Mouse (Mus musculus): ENCODE data around the gene Tnfsfm13.
"Not testable (repeated sequence)": the region's sequence is repeated elsewhere in the genome, so short reads cannot be mapped to it uniquely, and the experiment has no call there.

The Tnfsfm13 gene

GRCm38 (mm10) chr11:69695361-69696181 is at the start of gene Tnfsfm13, which contains the start of gene Tnfsf12:
TSS of gene Tnfsfm13 (minus strand) at chr11:69696098.
TSS of gene Tnfsf12 (minus strand) at chr11:69695849.
- in situ Hi-C loops (cut with MboI; ENCODE audit: low pct_unique_long_range_greater_than_20kb in 1 of 2, low sequenced_read_pairs in 2 of 2, unreplicated experiment in 1 of 2), result no loop called here

- in situ Hi-C loops (cut with MboI; ENCODE audit: low pct_unique_long_range_greater_than_20kb in 1 of 2, low sequenced_read_pairs in 2 of 2, unreplicated experiment in 1 of 2), result not testable (repeated sequence)
These were observed 35.5 kb upstream of the Tnfsfm13 start for GRCm38 (mm10) chr11:69731408-69731807.

- in situ Hi-C loops (cut with MboI; ENCODE audit: low pct_unique_long_range_greater_than_20kb in 1 of 2, low sequenced_read_pairs in 2 of 2, unreplicated experiment in 1 of 2), result no loop called here
These were observed 33.2 kb upstream of the Tnfsfm13 start for GRCm38 (mm10) chr11:69729063-69729462.

- in situ Hi-C loops (cut with MboI; ENCODE audit: low pct_unique_long_range_greater_than_20kb in 1 of 2, low sequenced_read_pairs in 2 of 2, unreplicated experiment in 1 of 2), result no loop called here
These were observed 30.1 kb upstream of the Tnfsfm13 start for GRCm38 (mm10) chr11:69725951-69726350.

GRCm38 (mm10) chr11:69723074-69723473 is 27.2 kb upstream of the Tnfsfm13 start:
- in situ Hi-C loops (cut with MboI; ENCODE audit: low pct_unique_long_range_greater_than_20kb in 1 of 2, low sequenced_read_pairs in 2 of 2, unreplicated experiment in 1 of 2), result loop anchor here in 1 of 2 experiments (25.0 kb wide), 1 partner anchor 311 kb away; the partner anchor contains the start of gene Kdm6b

- in situ Hi-C loops (cut with MboI; ENCODE audit: low pct_unique_long_range_greater_than_20kb in 1 of 2, low sequenced_read_pairs in 2 of 2, unreplicated experiment in 1 of 2), result loop anchor here in 1 of 2 experiments (25.0 kb wide), 1 partner anchor 309 kb away; the partner anchor contains the start of gene Kdm6b
These were observed 25.0 kb upstream of the Tnfsfm13 start for GRCm38 (mm10) chr11:69720852-69721251.

GRCm38 (mm10) chr11:69719423-69719822 is 23.5 kb upstream of the Tnfsfm13 start:
- in situ Hi-C loops (cut with MboI; ENCODE audit: low pct_unique_long_range_greater_than_20kb in 1 of 2, low sequenced_read_pairs in 2 of 2, unreplicated experiment in 1 of 2), result loop anchor here (5.0 to 25.0 kb wide), 4 partner anchors 37 to 307 kb away; partner anchors contain the start of genes Fxr2 (in 2 of the 2), Senp3 (in 2 of the 2), Dnah2 (in 1 of the 2) and Kdm6b (in 1 of the 2)

- in situ Hi-C loops (cut with MboI; ENCODE audit: low pct_unique_long_range_greater_than_20kb in 1 of 2, low sequenced_read_pairs in 2 of 2, unreplicated experiment in 1 of 2), result loop anchor here (5.0 to 25.0 kb wide), 4 partner anchors 36 to 306 kb away; partner anchors contain the start of genes Fxr2 (in 2 of the 2), Senp3 (in 2 of the 2), Dnah2 (in 1 of the 2) and Kdm6b (in 1 of the 2)
These were observed 22.8 kb upstream of the Tnfsfm13 start for GRCm38 (mm10) chr11:69718661-69719060.

GRCm38 (mm10) chr11:69716953-69717352 is 21.1 kb upstream of the Tnfsfm13 start:
- in situ Hi-C loops (cut with MboI; ENCODE audit: low pct_unique_long_range_greater_than_20kb in 1 of 2, low sequenced_read_pairs in 2 of 2, unreplicated experiment in 1 of 2), result loop anchor here (5.0 to 25.0 kb wide), 4 partner anchors 35 to 305 kb away; partner anchors contain the start of genes Fxr2 (in 2 of the 2), Senp3 (in 2 of the 2), Dnah2 (in 1 of the 2) and Kdm6b (in 1 of the 2)

GRCm38 (mm10) chr11:69715929-69716328 is 20.0 kb upstream of the Tnfsfm13 start:
- in situ Hi-C loops (cut with MboI; ENCODE audit: low pct_unique_long_range_greater_than_20kb in 1 of 2, low sequenced_read_pairs in 2 of 2, unreplicated experiment in 1 of 2), result loop anchor here (5.0 to 25.0 kb wide), 4 partner anchors 34 to 304 kb away; partner anchors contain the start of genes Fxr2 (in 2 of the 2), Senp3 (in 2 of the 2), Dnah2 (in 1 of the 2) and Kdm6b (in 1 of the 2)

GRCm38 (mm10) chr11:69715482-69715881 is 19.6 kb upstream of the Tnfsfm13 start:
- in situ Hi-C loops (cut with MboI; ENCODE audit: low pct_unique_long_range_greater_than_20kb in 1 of 2, low sequenced_read_pairs in 2 of 2, unreplicated experiment in 1 of 2), result loop anchor here (5.0 to 25.0 kb wide), 4 partner anchors 33 to 303 kb away; partner anchors contain the start of genes Fxr2 (in 2 of the 2), Senp3 (in 2 of the 2), Dnah2 (in 1 of the 2) and Kdm6b (in 1 of the 2)

GRCm38 (mm10) chr11:69714636-69715329 is 18.9 kb upstream of the Tnfsfm13 start:
- in situ Hi-C loops (cut with MboI; ENCODE audit: low pct_unique_long_range_greater_than_20kb in 1 of 2, low sequenced_read_pairs in 2 of 2, unreplicated experiment in 1 of 2), result loop anchor here (5.0 to 25.0 kb wide), 4 partner anchors 32 to 302 kb away; partner anchors contain the start of genes Fxr2 (in 2 of the 2), Senp3 (in 2 of the 2), Dnah2 (in 1 of the 2) and Kdm6b (in 1 of the 2)

GRCm38 (mm10) chr11:69712954-69713672 is 17.2 kb upstream of the Tnfsfm13 start:
- in situ Hi-C loops (cut with MboI; ENCODE audit: low pct_unique_long_range_greater_than_20kb in 1 of 2, low sequenced_read_pairs in 2 of 2, unreplicated experiment in 1 of 2), result loop anchor here (10.0 to 25.0 kb wide), 3 partner anchors 78 to 301 kb away; partner anchors contain the start of genes Fxr2 (in 2 of the 2), Dnah2 (in 1 of the 2) and Kdm6b (in 1 of the 2)

GRCm38 (mm10) chr11:69711082-69711481 is 15.2 kb upstream of the Tnfsfm13 start:
- in situ Hi-C loops (cut with MboI; ENCODE audit: low pct_unique_long_range_greater_than_20kb in 1 of 2, low sequenced_read_pairs in 2 of 2, unreplicated experiment in 1 of 2), result loop anchor here (10.0 to 25.0 kb wide), 3 partner anchors 76 to 299 kb away; partner anchors contain the start of genes Fxr2 (in 2 of the 2), Dnah2 (in 1 of the 2) and Kdm6b (in 1 of the 2)

GRCm38 (mm10) chr11:69710470-69710869 is 14.6 kb upstream of the Tnfsfm13 start:
- in situ Hi-C loops (cut with MboI; ENCODE audit: low pct_unique_long_range_greater_than_20kb in 1 of 2, low sequenced_read_pairs in 2 of 2, unreplicated experiment in 1 of 2), result loop anchor here (10.0 to 25.0 kb wide), 3 partner anchors 76 to 298 kb away; partner anchors contain the start of genes Fxr2 (in 2 of the 2), Dnah2 (in 1 of the 2) and Kdm6b (in 1 of the 2)

- in situ Hi-C loops (cut with MboI; ENCODE audit: low pct_unique_long_range_greater_than_20kb in 1 of 2, low sequenced_read_pairs in 2 of 2, unreplicated experiment in 1 of 2), result loop anchor here (10.0 to 25.0 kb wide), 3 partner anchors 75 to 297 kb away; partner anchors contain the start of genes Fxr2 (in 2 of the 2), Dnah2 (in 1 of the 2) and Kdm6b (in 1 of the 2)
These were observed 13.9 kb upstream of the Tnfsfm13 start for GRCm38 (mm10) chr11:69709554-69710446.

All from mouse embryonic stem cell (cell line).